9 mouse cellular contexts compared by ENCODE assay signal in genomic region chrX:51372477-51373239, GRCm38 (mm10).
A peak's percentile ranks its signal among the peaks of the same experiment; 100 is the strongest.
DNase-seq lines count a peak whose midpoint lies in the region; ATAC-seq and TF ChIP-seq lines count a peak whose summit lies in the region.
"Had no signal": no experiment of that assay in that cellular context is flagged by ENCODE, and none has a peak within 500 bp of the region (broad histone marks: within the 10 kb centered on the region; RNA-seq: fewer than 3 reads in every experiment).

No protein-coding gene starts in this region.

- no peak overlapping the region for H3K27ac ChIP-seq in bone marrow, adult 2 months (ENCODE audit: control insufficient read depth, insufficient read depth, low read depth, low read length, poor library complexity)
- H3K27ac ChIP-seq in intestine, postnatal 0 days (ENCODE audit: low read depth, low read length), result no peak overlapping the region
- no peak overlapping the region for H3K27ac ChIP-seq in midbrain, embryonic 14.5 days (replicated peaks; ENCODE audit: low read depth, low read length)
- H3K27ac ChIP-seq: neural tube, embryonic 12.5 days had no signal

- no peak overlapping the region for H3K4me3 ChIP-seq in bone marrow, adult 2 months (replicated peaks; ENCODE audit: control insufficient read depth, low read depth, low read length)
- H3K4me3 ChIP-seq in intestine, postnatal 0 days (ENCODE audit: low read depth, low read length), result no peak overlapping the region
- no peak overlapping the region for H3K4me3 ChIP-seq in midbrain, embryonic 14.5 days (replicated peaks; ENCODE audit: low read depth, low read length)
- H3K4me3 ChIP-seq: neural tube, embryonic 12.5 days had no signal

- no peak for TF ChIP-seq POLR2A in bone marrow, adult 2 months (IDR thresholded peaks at IDR 0.05; ENCODE audit: borderline replicate concordance, control insufficient read depth, low read depth, low read length)

- H3K9me3 ChIP-seq in intestine, postnatal 0 days (ENCODE audit: control insufficient read depth), result no peaks in the 10 kb centered on the region
- no peaks in the 10 kb centered on the region for H3K9me3 ChIP-seq in midbrain, embryonic 14.5 days (ENCODE audit: control insufficient read depth, low read length)
- H3K9me3 ChIP-seq: neural tube, embryonic 12.5 days had no signal

- no peaks in the 10 kb centered on the region for H3K4me1 ChIP-seq in bone marrow, adult 2 months (ENCODE audit: control insufficient read depth, insufficient read depth, low read length)
- H3K4me1 ChIP-seq in intestine, postnatal 0 days (replicated peaks; ENCODE audit: control insufficient read depth, insufficient read depth, low read length), result no peaks in the 10 kb centered on the region
- H3K4me1 ChIP-seq in midbrain, embryonic 14.5 days (ENCODE audit: control insufficient read depth, insufficient read depth, low read length), result no peaks in the 10 kb centered on the region
- H3K4me1 ChIP-seq: neural tube, embryonic 12.5 days had no signal

- no peaks in the 10 kb centered on the region for H3K36me3 ChIP-seq in intestine, postnatal 0 days (ENCODE audit: control insufficient read depth, insufficient read depth)
- H3K36me3 ChIP-seq in midbrain, embryonic 14.5 days (ENCODE audit: control insufficient read depth, insufficient read depth, low read length), result no peaks in the 10 kb centered on the region
- H3K36me3 ChIP-seq: neural tube, embryonic 12.5 days had no signal

- no peaks in the 10 kb centered on the region for H3K27me3 ChIP-seq in intestine, postnatal 0 days (replicated peaks; ENCODE audit: control insufficient read depth, insufficient read depth, low read length)
- H3K27me3 ChIP-seq in midbrain, embryonic 14.5 days (ENCODE audit: control insufficient read depth, insufficient read depth, low read length), result no peaks in the 10 kb centered on the region
- H3K27me3 ChIP-seq: neural tube, embryonic 12.5 days had no signal

- peak; percentile 44 to 45 for DNase-seq in cerebellum, postnatal 10 days
- DNase-seq in left cerebral cortex, postnatal 10 days (ENCODE audit: extremely low spot score in 1 of 2, low spot score in 2 of 2), result peak; percentile 18 to 24
- no peak for DNase-seq in left cerebral cortex, adult 11 months (ENCODE audit: low spot score)
- DNase-seq in midbrain, embryonic 14.5 days, result peak; percentile 59
- DNase-seq in cerebellum, adult 11 months, result no peak

- 37% methylated on average over 5 of the region's 5 CpGs for WGBS in bone marrow, adult 2 months
- 37% methylated on average over 5 of the region's 5 CpGs for WGBS in intestine, postnatal 0 days
- WGBS in midbrain, embryonic 14.5 days, result 37% methylated on average over 5 of the region's 5 CpGs

- intact Hi-C loops in left cerebral cortex, postnatal 10 days (cut with DNase I), result loop anchor here (5.0 kb wide), 1 partner anchor 695 kb away; no protein-coding TSS in a partner anchor

- no peak overlapping the region for H3K4me2 ChIP-seq in intestine, postnatal 0 days (replicated peaks; ENCODE audit: low read depth)
- no peak overlapping the region for H3K4me2 ChIP-seq in midbrain, embryonic 14.5 days (ENCODE audit: low read length)
- H3K4me2 ChIP-seq: neural tube, embryonic 12.5 days had no signal

- peak; percentile 18; the same call in 1 of the 2 replicates for TF ChIP-seq CTCF in bone marrow, adult 2 months (IDR thresholded peaks at IDR 0.05; ENCODE audit: control insufficient read depth, insufficient read depth, low read length)
- TF ChIP-seq CTCF in intestine, postnatal 0 days (IDR thresholded peaks at IDR 0.05; ENCODE audit: low read depth), result peak; percentile 73

- no peak for ATAC-seq in cerebellum, adult (ENCODE audit: insufficient number of reproducible peaks, low FRiP score, low TSS enrichment)
- no peak for ATAC-seq in intestine, postnatal 0 days
- ATAC-seq in midbrain, embryonic 14.5 days (ENCODE audit: low FRiP score, low TSS enrichment), result peak; percentile 46; the same call in 1 of the 2 replicates

- no peak overlapping the region for H3K9ac ChIP-seq in intestine, postnatal 0 days (ENCODE audit: low read depth, low read length)
- no peak overlapping the region for H3K9ac ChIP-seq in midbrain, embryonic 14.5 days (replicated peaks; ENCODE audit: low read length)
- H3K9ac ChIP-seq: neural tube, embryonic 12.5 days had no signal

Comparison
In these comparisons a context has a peak if more than half of its experiments do, and no peak if none do; other contexts are left out.
1. DNase-seq: peak in cerebellum, postnatal 10 days (2 of 2), left cerebral cortex, postnatal 10 days (2 of 2) and midbrain, embryonic 14.5 days (single experiment); none in left cerebral cortex, adult 11 months (single experiment) and cerebellum, adult 11 months (single experiment).